Mouse (Mus musculus) MEL (cell line): ENCODE results near the gene Sgtb. TPM values are rescaled to one million over a fixed set of nuclear protein-coding genes. Genes with fewer than 3 reads are reported as not detected.
A peak's percentile ranks its signal among the peaks of the same experiment; 100 is the strongest.

Experiments
- DNase-seq: peaks from one replicate; pipeline ENCODE4 v3.0.0; 2011; ENCODE audit warnings: low read depth, low spot score
- H3K27ac ChIP-seq: 2 replicates; pipeline ENCODE4 v1.5.1; 2012; ENCODE audit warnings: low read depth, mild to moderate bottlenecking, control low read depth, low read length, moderate library complexity; ENCODE audit not compliant: control insufficient read depth
- H3K27me3 ChIP-seq, 2 experiments: fragments of 150-350 bp in 1 of 2; sonication (generic) in 1 of 2; 2 replicates each; pipeline ENCODE4 v1.6.1; 2012; ENCODE audit warnings: low read length in 2 of 2, mild to moderate bottlenecking in 2 of 2, improper control_type of control experiment in 1 of 2, moderate library complexity in 1 of 2; ENCODE audit not compliant: insufficient read depth in 2 of 2, control insufficient read depth in 1 of 2
- H3K36me3 ChIP-seq, 2 experiments: 2 replicates each; pipeline ENCODE4 v1.6.1; 2012 to 2014; ENCODE audit warnings: low read length in 2 of 2, improper control_type of control experiment in 1 of 2, inconsistent platforms in 1 of 2, mild to moderate bottlenecking in 1 of 2; ENCODE audit not compliant: insufficient read depth in 2 of 2, control insufficient read depth in 1 of 2
- H3K4me1 ChIP-seq, 2 experiments: fragments of 150-350 bp in 1 of 2; sonication (generic) in 1 of 2; 2 replicates each; pipeline ENCODE4 v1.6.1; 2012; ENCODE audit warnings: low read length in 2 of 2, improper control_type of control experiment in 1 of 2, mild to moderate bottlenecking in 1 of 2; ENCODE audit not compliant: insufficient read depth in 2 of 2, control insufficient read depth in 1 of 2
- H3K4me3 ChIP-seq, 2 experiments: fragments of 150-350 bp in 1 of 2; sonication (generic) in 1 of 2; 2 replicates each; pipeline ENCODE4 v1.5.1; 2012; ENCODE audit warnings: low read depth in 2 of 2, low read length in 2 of 2, mild to moderate bottlenecking in 2 of 2, moderate library complexity in 2 of 2, control low read depth in 1 of 2, improper control_type of control experiment in 1 of 2; ENCODE audit not compliant: control insufficient read depth in 1 of 2, insufficient read depth in 1 of 2
- H3K79me2 ChIP-seq: 2 replicates; pipeline ENCODE4 v1.6.1; 2012; ENCODE audit warnings: mild to moderate bottlenecking, low read length, moderate library complexity; ENCODE audit not compliant: control insufficient read depth, poor library complexity, insufficient read depth
- H3K9ac ChIP-seq: 2 replicates; pipeline ENCODE4 v1.6.1; 2012; ENCODE audit warnings: low read depth, mild to moderate bottlenecking, control low read depth, low read length, moderate library complexity; ENCODE audit not compliant: control insufficient read depth, poor library complexity, severe bottlenecking
- H3K9me3 ChIP-seq: fragments of 150-350 bp; sonication (generic); replicated peaks from 2 replicates; pipeline ENCODE4 v1.6.1; 2012; ENCODE audit warnings: mild to moderate bottlenecking, low read length, improper control_type of control experiment, moderate library complexity; ENCODE audit not compliant: insufficient read depth
- BHLHE40 ChIP-seq: IDR thresholded peaks from 2 replicates; pipeline ENCODE4 v1.6.1; 2012; ENCODE audit warnings: low read depth, mild to moderate bottlenecking, inconsistent platforms, low read length, improper control_type of control experiment, borderline replicate concordance
- CHD1 ChIP-seq: IDR thresholded peaks from 2 replicates; pipeline ENCODE4 v1.6.1; 2012; ENCODE audit warnings: low read depth, mild to moderate bottlenecking, inconsistent platforms, low read length, improper control_type of control experiment
- CTCF ChIP-seq, 3 experiments: IDR thresholded peaks in 2 of 3; conservative IDR thresholded peaks in 1 of 3; 2 replicates each; pipeline ENCODE4 v1.5.1; 2011 to 2012; ENCODE audit warnings: low read length in 3 of 3, low read depth in 2 of 3, mild to moderate bottlenecking in 2 of 3, improper control_type of control experiment in 1 of 3, inconsistent platforms in 1 of 3, mixed read lengths in 1 of 3, moderate library complexity in 1 of 3; ENCODE audit not compliant: control insufficient read depth in 1 of 3, insufficient read depth in 1 of 3, poor library complexity in 1 of 3, severe bottlenecking in 1 of 3
- ELF1 ChIP-seq: IDR thresholded peaks from 2 replicates; pipeline ENCODE4 v1.6.1; 2014; ENCODE audit warnings: low read depth, mild to moderate bottlenecking, inconsistent platforms, low read length, improper control_type of control experiment, moderate library complexity
- GABPA ChIP-seq: IDR thresholded peaks from 2 replicates; pipeline ENCODE4 v1.6.1; 2012; ENCODE audit warnings: low read depth, mild to moderate bottlenecking, inconsistent platforms, low read length, improper control_type of control experiment, moderate library complexity
- GATA1 ChIP-seq: IDR thresholded peaks from 2 replicates; pipeline ENCODE4 v1.6.1; 2011; ENCODE audit warnings: low read depth, low read length, improper control_type of control experiment
- HCFC1 ChIP-seq: IDR thresholded peaks from 2 replicates; pipeline ENCODE4 v1.6.1; 2012; ENCODE audit warnings: low read depth, mild to moderate bottlenecking, inconsistent platforms, low read length, improper control_type of control experiment, moderate library complexity
- JUND ChIP-seq: IDR thresholded peaks from 2 replicates; pipeline ENCODE4 v1.6.1; 2011; ENCODE audit warnings: low read depth, mild to moderate bottlenecking, improper control_type of control experiment, low read length
- MAFK ChIP-seq: IDR thresholded peaks from 2 replicates; pipeline ENCODE4 v1.6.1; 2011; ENCODE audit warnings: low read depth, mild to moderate bottlenecking, low read length, improper control_type of control experiment, borderline replicate concordance
- MAX ChIP-seq: IDR thresholded peaks from 2 replicates; pipeline ENCODE4 v1.6.1; 2011; ENCODE audit warnings: low read length, improper control_type of control experiment
- MAZ ChIP-seq: IDR thresholded peaks from 2 replicates; pipeline ENCODE4 v1.6.1; 2012; ENCODE audit warnings: low read depth, mild to moderate bottlenecking, inconsistent platforms, low read length, improper control_type of control experiment
- MEF2A ChIP-seq: IDR thresholded peaks from 2 replicates; pipeline ENCODE4 v1.6.1; 2014; ENCODE audit warnings: low read depth, mild to moderate bottlenecking, inconsistent platforms, low read length, improper control_type of control experiment; ENCODE audit not compliant: poor library complexity, insufficient replicate concordance, severe bottlenecking; ENCODE audit errors: extremely low read depth
- MXI1 ChIP-seq: IDR thresholded peaks from 2 replicates; pipeline ENCODE4 v1.6.1; 2011; ENCODE audit warnings: mild to moderate bottlenecking, low read depth, low read length, improper control_type of control experiment
- MYB ChIP-seq: IDR thresholded peaks from 2 replicates; pipeline ENCODE4 v1.6.1; 2011; ENCODE audit warnings: mild to moderate bottlenecking, low read depth, low read length, improper control_type of control experiment
- MYC ChIP-seq: IDR thresholded peaks from 2 replicates; pipeline ENCODE4 v1.6.1; 2011; ENCODE audit warnings: low read depth, mild to moderate bottlenecking, low read length, improper control_type of control experiment, moderate library complexity
- POLR2A ChIP-seq, 2 experiments: IDR thresholded peaks; 2 replicates each; pipeline ENCODE4 v1.6.1; 2011 to 2012; ENCODE audit warnings: low read length in 2 of 2, mild to moderate bottlenecking in 2 of 2, control low read depth in 1 of 2, improper control_type of control experiment in 1 of 2, low read depth in 1 of 2, moderate library complexity in 1 of 2; ENCODE audit not compliant: control insufficient read depth in 1 of 2, insufficient read depth in 1 of 2, poor library complexity in 1 of 2
- POLR2AphosphoS5 ChIP-seq: IDR thresholded peaks from 2 replicates; pipeline ENCODE4 v1.6.1; 2012; ENCODE audit warnings: low read depth, borderline replicate concordance, mild to moderate bottlenecking, inconsistent platforms, low read length, moderate library complexity, mixed read lengths
- RAD21 ChIP-seq: IDR thresholded peaks from 2 replicates; pipeline ENCODE4 v1.6.1; 2011; ENCODE audit warnings: mild to moderate bottlenecking, low read depth, low read length, improper control_type of control experiment
- SIN3A ChIP-seq: IDR thresholded peaks from 2 replicates; pipeline ENCODE4 v1.6.1; 2012; ENCODE audit warnings: low read length, improper control_type of control experiment, inconsistent platforms
- SMC3 ChIP-seq: IDR thresholded peaks from 2 replicates; pipeline ENCODE4 v1.6.1; 2011; ENCODE audit warnings: low read depth, low read length, improper control_type of control experiment
- TAL1 ChIP-seq: IDR thresholded peaks from 2 replicates; pipeline ENCODE4 v1.6.1; 2012; ENCODE audit warnings: mild to moderate bottlenecking, inconsistent platforms, low read length, moderate library complexity, mixed read lengths
- TBP ChIP-seq: IDR thresholded peaks from 2 replicates; pipeline ENCODE4 v1.8.0; 2011; ENCODE audit warnings: low read depth, low read length, improper control_type of control experiment
- TCF12 ChIP-seq: IDR thresholded peaks from 2 replicates; pipeline ENCODE4 v1.6.1; 2014; ENCODE audit warnings: low read depth, mild to moderate bottlenecking, inconsistent platforms, low read length, improper control_type of control experiment, moderate library complexity
- UBTF ChIP-seq: IDR thresholded peaks from 2 replicates; pipeline ENCODE4 v1.6.1; 2012; ENCODE audit warnings: low read depth, mild to moderate bottlenecking, inconsistent platforms, low read length, improper control_type of control experiment, moderate library complexity, borderline replicate concordance; ENCODE audit not compliant: insufficient read depth
- USF1 ChIP-seq: IDR thresholded peaks from 2 replicates; pipeline ENCODE4 v1.6.1; 2014; ENCODE audit warnings: low read depth, mild to moderate bottlenecking, inconsistent platforms, low read length, improper control_type of control experiment, moderate library complexity
- ZC3H11A ChIP-seq: IDR thresholded peaks from 2 replicates; pipeline ENCODE4 v1.6.1; 2012; ENCODE audit warnings: low read depth, mild to moderate bottlenecking, inconsistent platforms, low read length, improper control_type of control experiment
- ZKSCAN1 ChIP-seq: IDR thresholded peaks from 2 replicates; pipeline ENCODE4 v1.6.1; 2012; ENCODE audit warnings: low read depth, mild to moderate bottlenecking, inconsistent platforms, low read length, improper control_type of control experiment, moderate library complexity
- polyA plus RNA-seq, 2 experiments: library from polyadenylated mRNA; stranded (reverse) in 1 of 2; unstranded in 1 of 2; fragments of >175 nt in 1 of 2; fragments of >200 nt in 1 of 2; gene quantifications; 2 replicates each; pipeline versions ENCODE4 v1.2.1 to v1.2.4; 2012; ENCODE audit warnings: low replicate concordance in 2 of 2, low read depth in 1 of 2; ENCODE audit not compliant: insufficient read length in 2 of 2, insufficient read depth in 1 of 2, missing spikeins in 1 of 2
- total RNA-seq: library from RNA; depleted of rRNA; stranded (reverse); fragments of 300-350 nt; gene quantifications from 2 replicates; pipeline ENCODE4 v1.2.3, GENCODE M21; 2012

Gene Sgtb
- total and polyA plus RNA-seq, 3 experiments = 0.11 TPM; not detected in 2

GRCm38 (mm10) chr13:104113782-104114181 is 4.2 kb downstream of the Sgtb start:
- H3K79me2 ChIP-seq = peaks cover 5% of the 10 kb centered on the region; the same call in 1 of the 2 replicates
- H3K27me3 ChIP-seq = peaks cover 5% of the 10 kb centered on the region in 2 experiments; a peak in 3 of 4 replicates
- no peak overlapping the region for H3K27ac ChIP-seq
- peak; percentile 80 for DNase-seq
- H3K9ac ChIP-seq = no peak overlapping the region
- no peak overlapping the region for H3K4me3 ChIP-seq
- H3K36me3 ChIP-seq = no peaks in the 10 kb centered on the region
- TF ChIP-seq MAFK (peak; percentile 43; the same call in 1 of the 2 replicates), CHD1 (no peak), ZC3H11A (peak; percentile 47), BHLHE40 (no peak), MXI1 (no peak), HCFC1 (no peak), MAX (no peak), SMC3 (peak; percentile 66), POLR2AphosphoS5 (no peak), ELF1 (no peak), ZKSCAN1 (no peak), POLR2A (IDR thresholded peaks at IDR 0.05; ENCODE audit: control insufficient read depth in 1 of 2, insufficient read depth in 1 of 2, low read depth in 1 of 2, low read length in 2 of 2, poor library complexity in 1 of 2) (no peak), MYB (no peak), MEF2A (no peak), MAZ (no peak), RAD21 (peak; percentile 42), CTCF (IDR thresholded peaks at IDR 0.05 in 2 of 3, conservative IDR thresholded peaks at IDR 0.05 in 1 of 3; ENCODE audit: control insufficient read depth in 1 of 3, insufficient read depth in 1 of 3, low read depth in 2 of 3, low read length in 3 of 3, poor library complexity in 1 of 3, severe bottlenecking in 1 of 3) (peak; percentile 27 to 67 (median 56)), TBP (peak; percentile 98), TAL1 (no peak)
- peaks cover 0 to 6% of the 10 kb centered on the region in 2 experiments; a peak in 1 of 4 replicates for H3K4me1 ChIP-seq
- no peaks in the 10 kb centered on the region for H3K9me3 ChIP-seq

GRCm38 (mm10) chr13:104114827-104115226 is 5.3 kb downstream of the Sgtb start:
- Histone ChIP-seq H3K27me3 (peaks cover 5% of the 10 kb centered on the region in 2 experiments; a peak in 3 of 4 replicates), H3K79me2 (no peaks in the 10 kb centered on the region), H3K36me3 (no peaks in the 10 kb centered on the region), H3K4me1 (peaks cover 0 to 5% of the 10 kb centered on the region in 2 experiments; a peak in 1 of 4 replicates), H3K27ac (no peak overlapping the region), H3K4me3 (no peak overlapping the region), H3K9ac (no peak overlapping the region), H3K9me3 (no peaks in the 10 kb centered on the region)
- no peak for DNase-seq
- TF ChIP-seq MYC = no peak
- no peak for TF ChIP-seq GATA1
- TF ChIP-seq GABPA = no peak
- TF ChIP-seq JUND = no peak
- no peak for TF ChIP-seq TCF12
- no peak for TF ChIP-seq UBTF
- no peak for TF ChIP-seq SIN3A
- no peak for TF ChIP-seq USF1
- TF ChIP-seq TAL1 = no peak
